Mouse (Mus musculus) liver, embryonic 13.5 days (tissue): ENCODE measurements around the gene Auts2. TPM values are rescaled to one million over a fixed set of nuclear protein-coding genes. Genes with fewer than 3 reads are reported as not detected.

Experiments
- ATAC-seq: fragments of 200-750 bp; cut with Nextera tagmentation; 2 replicates; pipeline ENCODE4 v1.8.0; 2017; ENCODE audit warnings: low read depth, mild to moderate bottlenecking, moderate number of reproducible peaks, moderate library complexity
- DNase-seq: peaks from one replicate; pipeline ENCODE4 v3.0.0; 2022
- H3K27ac ChIP-seq: fragments of 300-500 bp; sonication (generic); 2 replicates; pipeline ENCODE4 v1.5.1; 2015; ENCODE audit warnings: moderate library complexity, mild to moderate bottlenecking, inconsistent platforms
- H3K27me3 ChIP-seq: fragments of 300-500 bp; sonication (generic); 2 replicates; pipeline ENCODE4 v1.6.1; 2015; ENCODE audit warnings: mild to moderate bottlenecking, inconsistent platforms
- H3K36me3 ChIP-seq: fragments of 300-500 bp; sonication (generic); 2 replicates; pipeline ENCODE4 v1.6.1; 2015; ENCODE audit warnings: mild to moderate bottlenecking, inconsistent platforms
- H3K4me1 ChIP-seq: fragments of 300-500 bp; sonication (generic); replicated peaks from 2 replicates; pipeline ENCODE4 v1.6.1; 2015; ENCODE audit warnings: inconsistent platforms
- H3K4me2 ChIP-seq: fragments of 300-500 bp; sonication (generic); 2 replicates; pipeline ENCODE4 v1.6.1; 2015; ENCODE audit warnings: inconsistent platforms, mild to moderate bottlenecking, moderate library complexity
- H3K4me3 ChIP-seq: fragments of 300-500 bp; sonication (generic); replicated peaks from 2 replicates; pipeline ENCODE4 v1.5.1; 2015; ENCODE audit warnings: mild to moderate bottlenecking, inconsistent platforms
- H3K9ac ChIP-seq: fragments of 300-500 bp; sonication (generic); 2 replicates; pipeline ENCODE4 v1.6.1; 2015; ENCODE audit warnings: mild to moderate bottlenecking, inconsistent platforms
- H3K9me3 ChIP-seq: fragments of 300-500 bp; sonication (generic); replicated peaks from 2 replicates; pipeline ENCODE4 v1.6.1; 2016; ENCODE audit warnings: inconsistent platforms
- WGBS: fragments of 180-500 bp; shearing (Covaris S2); methylation state at CpG from one replicate; pipeline ENCODE4 v1.1.7; 2015; ENCODE audit not compliant: insufficient replicate concordance; 5-methylcytosine and 5-hydroxymethylcytosine counted together
- polyA plus RNA-seq: library from polyadenylated mRNA; unstranded; fragments of >200 nt; fragmentation: Nextera tagmentation; extraction: Ambion mirVana; gene quantifications from 2 replicates; pipeline ENCODE4 v1.2.1, GENCODE M21; 2015

Auts2 gene
- polyA plus RNA-seq, 1 experiment from 2014 or later, result 1.5 TPM

GRCm38 (mm10) chr5:132333744-132334143 lies 209.4 kb downstream of the Auts2 start:
- Histone ChIP-seq H3K9me3 (no peaks in the 10 kb centered on the region), H3K4me2 (no peak overlapping the region), H3K27ac (no peak overlapping the region), H3K36me3 (no peaks in the 10 kb centered on the region), H3K4me1 (peaks cover 12% of the 10 kb centered on the region; the same call in 1 of the 2 replicates), H3K27me3 (no peaks in the 10 kb centered on the region), H3K9ac (no peak overlapping the region), H3K4me3 (no peak overlapping the region)
- ATAC-seq (no peak), DNase-seq (no peak)
- WGBS, result 64% methylated on average over 2 of the region's 2 CpGs

- 58% methylated on average over 4 of the region's 4 CpGs for WGBS
- Histone ChIP-seq H3K4me2 (no peak overlapping the region), H3K36me3 (no peaks in the 10 kb centered on the region), H3K27me3 (no peaks in the 10 kb centered on the region), H3K9ac (no peak overlapping the region), H3K27ac (no peak overlapping the region), H3K9me3 (no peaks in the 10 kb centered on the region), H3K4me3 (no peak overlapping the region), H3K4me1 (peaks cover 12% of the 10 kb centered on the region; the same call in 1 of the 2 replicates)
- ATAC-seq (no peak), DNase-seq (no peak)
These were observed 210.6 kb downstream of the Auts2 start for GRCm38 (mm10) chr5:132332521-132332920.

GRCm38 (mm10) chr5:132329171-132329936 lies 213.8 kb downstream of the Auts2 start:
- H3K4me1 ChIP-seq, result 0 out of 2 replicates have a peak, but pooled peaks cover 3% of the 10 kb centered on the region
- H3K27ac ChIP-seq, result no peak overlapping the region
- H3K27me3 ChIP-seq, result no peaks in the 10 kb centered on the region
- 53% methylated on average over 3 of the region's 3 CpGs for WGBS
- no peak overlapping the region for H3K4me2 ChIP-seq
- H3K9me3 ChIP-seq, result no peaks in the 10 kb centered on the region
- H3K4me3 ChIP-seq, result no peak overlapping the region
- DNase-seq (no peak), ATAC-seq (no peak)
- H3K9ac ChIP-seq, result no peak overlapping the region
- H3K36me3 ChIP-seq, result no peaks in the 10 kb centered on the region

- no peak overlapping the region for H3K4me3 ChIP-seq
- H3K36me3 ChIP-seq, result no peaks in the 10 kb centered on the region
- DNase-seq (no peak), ATAC-seq (no peak)
- H3K9me3 ChIP-seq, result no peaks in the 10 kb centered on the region
- H3K27ac ChIP-seq, result no peak overlapping the region
- no peaks in the 10 kb centered on the region for H3K27me3 ChIP-seq
- 65% methylated on average over 6 of the region's 6 CpGs for WGBS
- H3K9ac ChIP-seq, result no peak overlapping the region
- H3K4me1 ChIP-seq, result 0 out of 2 replicates have a peak, but pooled peaks cover 3% of the 10 kb centered on the region
- no peak overlapping the region for H3K4me2 ChIP-seq
These were observed 218.8 kb downstream of the Auts2 start for GRCm38 (mm10) chr5:132324246-132324883.

- H3K27ac ChIP-seq, result no peak overlapping the region
- H3K4me1 ChIP-seq, result no peaks in the 10 kb centered on the region
- 59% methylated on average over 4 of the region's 4 CpGs for WGBS
- no peak overlapping the region for H3K4me3 ChIP-seq
- no peak overlapping the region for H3K9ac ChIP-seq
- ATAC-seq, result no peak
- no peak overlapping the region for H3K4me2 ChIP-seq
- H3K27me3 ChIP-seq, result no peaks in the 10 kb centered on the region
- no peak for DNase-seq
- H3K36me3 ChIP-seq, result no peaks in the 10 kb centered on the region
- H3K9me3 ChIP-seq, result no peaks in the 10 kb centered on the region
These were observed 219.5 kb downstream of the Auts2 start for GRCm38 (mm10) chr5:132323608-132324007.

GRCm38 (mm10) chr5:132322971-132323370 lies 220.2 kb downstream of the Auts2 start:
- no peaks in the 10 kb centered on the region for H3K9me3 ChIP-seq
- H3K4me1 ChIP-seq, result no peaks in the 10 kb centered on the region
- DNase-seq (no peak), ATAC-seq (no peak)
- H3K36me3 ChIP-seq, result no peaks in the 10 kb centered on the region
- 66% methylated on average over 4 of the region's 4 CpGs for WGBS
- no peak overlapping the region for H3K4me2 ChIP-seq
- H3K9ac ChIP-seq, result no peak overlapping the region
- H3K4me3 ChIP-seq, result no peak overlapping the region
- no peaks in the 10 kb centered on the region for H3K27me3 ChIP-seq
- H3K27ac ChIP-seq, result no peak overlapping the region

- Histone ChIP-seq H3K4me2 (no peak overlapping the region), H3K9me3 (no peaks in the 10 kb centered on the region), H3K27me3 (no peaks in the 10 kb centered on the region), H3K4me1 (no peaks in the 10 kb centered on the region), H3K9ac (no peak overlapping the region), H3K4me3 (no peak overlapping the region), H3K27ac (no peak overlapping the region), H3K36me3 (no peaks in the 10 kb centered on the region)
- DNase-seq (no peak), ATAC-seq (no peak)
- WGBS, result 63% methylated on average over 9 of the region's 9 CpGs
These were observed 224.9 kb downstream of the Auts2 start for GRCm38 (mm10) chr5:132318026-132318765.

- no peak overlapping the region for H3K4me2 ChIP-seq
- H3K9ac ChIP-seq, result no peak overlapping the region
- no peaks in the 10 kb centered on the region for H3K4me1 ChIP-seq
- no peaks in the 10 kb centered on the region for H3K9me3 ChIP-seq
- 61% methylated on average over 6 of the region's 6 CpGs for WGBS
- DNase-seq (no peak), ATAC-seq (no peak)
- H3K27me3 ChIP-seq, result no peaks in the 10 kb centered on the region
- H3K36me3 ChIP-seq, result no peaks in the 10 kb centered on the region
- H3K4me3 ChIP-seq, result no peak overlapping the region
- H3K27ac ChIP-seq, result no peak overlapping the region
These were observed 226.2 kb downstream of the Auts2 start for GRCm38 (mm10) chr5:132316897-132317296.

GRCm38 (mm10) chr5:132314300-132314699 lies 228.8 kb downstream of the Auts2 start:
- ATAC-seq, result no peak

GRCm38 (mm10) chr5:132307000-132307399 lies 236.1 kb downstream of the Auts2 start:
- Histone ChIP-seq H3K4me1 (0 out of 2 replicates have a peak, but pooled peaks cover 4% of the 10 kb centered on the region), H3K36me3 (no peaks in the 10 kb centered on the region), H3K4me3 (no peak overlapping the region), H3K9me3 (no peaks in the 10 kb centered on the region), H3K9ac (no peak overlapping the region), H3K27ac (no peak overlapping the region), H3K4me2 (no peak overlapping the region), H3K27me3 (no peaks in the 10 kb centered on the region)
- DNase-seq, result no peak
- ATAC-seq, result no peak
- 50% methylated on average over 2 of the region's 2 CpGs for WGBS

More at GRCm38 (mm10) chr5:132314300-132314699, 228.8 kb downstream of the Auts2 start:
- Histone ChIP-seq H3K4me2 (no peak overlapping the region), H3K9ac (no peak overlapping the region), H3K27me3 (no peaks in the 10 kb centered on the region), H3K4me3 (no peak overlapping the region), H3K9me3 (no peaks in the 10 kb centered on the region), H3K27ac (no peak overlapping the region), H3K4me1 (no peaks in the 10 kb centered on the region), H3K36me3 (no peaks in the 10 kb centered on the region)
- 72% methylated on average over 5 of the region's 5 CpGs for WGBS
- no peak for DNase-seq

GRCm38 (mm10) chr5:132305354-132305934 lies 237.7 kb downstream of the Auts2 start:
- no peak overlapping the region for H3K4me3 ChIP-seq
- DNase-seq (no peak), ATAC-seq (no peak)
- H3K9me3 ChIP-seq, result no peaks in the 10 kb centered on the region
- H3K27me3 ChIP-seq, result no peaks in the 10 kb centered on the region
- H3K9ac ChIP-seq, result no peak overlapping the region
- 0 out of 2 replicates have a peak, but pooled peaks cover 4% of the 10 kb centered on the region for H3K4me1 ChIP-seq
- WGBS, result 58% methylated on average over 5 of the region's 5 CpGs
- no peak overlapping the region for H3K4me2 ChIP-seq
- H3K36me3 ChIP-seq, result no peaks in the 10 kb centered on the region
- H3K27ac ChIP-seq, result no peak overlapping the region
